29 mouse cellular contexts compared by ENCODE assay signal in genomic region chr2:92856047-92856446, GRCm38 (mm10). TPM values are rescaled to one million over a fixed set of nuclear protein-coding genes. Genes with fewer than 3 reads are reported as not detected.
"Had no signal": no experiment of that assay in that cellular context is flagged by ENCODE, and none has a peak within 500 bp of the region (broad histone marks: within the 10 kb centered on the region; RNA-seq: fewer than 3 reads in every experiment).

No protein-coding gene starts in this region.

- H3K4me2 ChIP-seq: heart, embryonic 11.5 days; heart, embryonic 13.5 days; heart, embryonic 15.5 days; hindbrain, embryonic 13.5 days; hindbrain, embryonic 15.5 days; intestine, embryonic 15.5 days; kidney, embryonic 15.5 days; limb, embryonic 13.5 days; limb, embryonic 15.5 days; liver, embryonic 13.5 days had no signal

- ATAC-seq: inflammation-experienced regulatory T-cells, adult 6 months; intestine, embryonic 15.5 days; intestine, postnatal 0 days had no signal

- H3K9me3 ChIP-seq: heart, embryonic 13.5 days; heart, embryonic 15.5 days; hindbrain, embryonic 10.5 days; hindbrain, embryonic 13.5 days; hindbrain, embryonic 15.5 days; intestine, embryonic 15.5 days; kidney, embryonic 15.5 days; limb, embryonic 13.5 days; limb, embryonic 15.5 days; liver, embryonic 13.5 days had no signal

- H3K27me3 ChIP-seq: heart, embryonic 13.5 days; hindbrain, embryonic 13.5 days; hindbrain, embryonic 15.5 days; intestine, embryonic 15.5 days; kidney, embryonic 15.5 days; limb, embryonic 13.5 days; limb, embryonic 15.5 days; liver, embryonic 13.5 days had no signal

- DNase-seq: gastrocnemius, adult 2 months; gastrocnemius, postnatal 10 days; gastrocnemius, postnatal 25 days; heart, adult 2 months; heart, postnatal 14 days; heart, postnatal 36 days; kidney, adult 18-20 months; kidney, adult 9 months; kidney, postnatal 14 days; kidney, postnatal 36 days; layer of hippocampus, adult 9-11 months; layer of hippocampus, postnatal 36 days; left cerebral cortex, postnatal 4 days; liver, embryonic 13.5 days had no signal

- H3K36me3 ChIP-seq: heart, embryonic 13.5 days; heart, embryonic 15.5 days; hindbrain, embryonic 10.5 days; hindbrain, embryonic 13.5 days; hindbrain, embryonic 15.5 days; intestine, embryonic 15.5 days; kidney, embryonic 15.5 days; limb, embryonic 13.5 days; limb, embryonic 15.5 days; liver, embryonic 13.5 days had no signal

- H3K4me3 ChIP-seq: gastrocnemius, adult 2 months; heart, adult 2 months; heart, embryonic 13.5 days; heart, embryonic 15.5 days; hindbrain, embryonic 10.5 days; hindbrain, embryonic 13.5 days; hindbrain, embryonic 15.5 days; intestine, embryonic 15.5 days; kidney, embryonic 15.5 days; limb, embryonic 13.5 days; limb, embryonic 15.5 days; liver, embryonic 13.5 days had no signal

- H3K9ac ChIP-seq: heart, embryonic 13.5 days; heart, embryonic 15.5 days; hindbrain, embryonic 13.5 days; hindbrain, embryonic 15.5 days; intestine, embryonic 15.5 days; kidney, embryonic 15.5 days; limb, embryonic 13.5 days; limb, embryonic 15.5 days; liver, embryonic 13.5 days had no signal

- H3K27ac ChIP-seq: gastrocnemius, adult 2 months; heart, adult 2 months; heart, embryonic 13.5 days; heart, embryonic 15.5 days; hindbrain, embryonic 10.5 days; hindbrain, embryonic 13.5 days; hindbrain, embryonic 15.5 days; intestine, embryonic 15.5 days; kidney, embryonic 15.5 days; kidney, postnatal 0 days; limb, embryonic 13.5 days; limb, embryonic 15.5 days; liver, embryonic 13.5 days had no signal

- H3K4me1 ChIP-seq: heart, embryonic 13.5 days; heart, embryonic 15.5 days; intestine, embryonic 15.5 days; liver, embryonic 13.5 days had no signal

RNA-seq across cellular contexts. Expression of gene Syt13, which starts 58.9 kb away (rescaled TPM):
- total RNA-seq: granulocyte monocyte progenitor cell, adult 5-6 weeks; liver, adult 2 months had no signal
- polyA plus RNA-seq: inflammation-experienced regulatory T-cells, adult 6 months; liver, adult 2 months had no signal
